Mouse (Mus musculus) embryonic fibroblast, embryonic 13.5 days (primary cell): ENCODE measurements around the gene 1700023F06Rik.

Experiments
- CTCF ChIP-seq: IDR thresholded peaks from 2 replicates; pipeline ENCODE4 v1.5.1; 2011; ENCODE audit warnings: mild to moderate bottlenecking, control low read depth, low read length, moderate library complexity, borderline replicate concordance; ENCODE audit not compliant: insufficient read depth
- POLR2A ChIP-seq: IDR thresholded peaks from 2 replicates; pipeline ENCODE4 v1.6.1; 2011; ENCODE audit warnings: low read depth, mild to moderate bottlenecking, control low read depth, low read length, moderate library complexity

GRCm38 (mm10) chr11:103180426-103180825, 27.9 kb downstream of the 1700023F06Rik start:
- TF ChIP-seq CTCF = no peak
- no peak for TF ChIP-seq POLR2A
